Mouse (Mus musculus) liver, postnatal 0 days (tissue): ENCODE measurements at regions not wholly inside any gene's neighbourhood (a gene's known extent, or its start where the extent isn't known, plus 50 kb on each side); places are given as distances from the start of the nearest gene placed in this dataset.

Experiments used
- ATAC-seq: fragments of 200-750 bp; cut with Nextera tagmentation; 2 replicates; pipeline ENCODE4 v1.8.0; 2017; ENCODE audit warnings: mild to moderate bottlenecking, moderate library complexity
- DNase-seq: peaks from one replicate; pipeline ENCODE4 v3.0.0-alpha.2; 2016
- H3K27ac ChIP-seq: fragments of 300-500 bp; sonication (generic); 2 replicates; pipeline ENCODE4 v1.5.1; 2014; ENCODE audit warnings: antibody characterized with exemption, moderate library complexity, mild to moderate bottlenecking, low read depth
- H3K27me3 ChIP-seq: fragments of 300-500 bp; sonication (generic); 2 replicates; pipeline ENCODE4 v1.6.1; 2014; ENCODE audit warnings: low read length, control low read depth, mixed read lengths; ENCODE audit not compliant: insufficient read depth
- H3K36me3 ChIP-seq: fragments of 300-500 bp; sonication (generic); replicated peaks from 2 replicates; pipeline ENCODE4 v1.6.1; 2014; ENCODE audit warnings: mild to moderate bottlenecking, control low read depth, low read length, moderate library complexity, mixed read lengths; ENCODE audit not compliant: insufficient read depth
- H3K4me1 ChIP-seq: fragments of 300-500 bp; sonication (generic); 2 replicates; pipeline ENCODE4 v1.6.1; 2014; ENCODE audit warnings: antibody characterized with exemption, mild to moderate bottlenecking, control low read depth; ENCODE audit not compliant: insufficient read depth
- H3K4me2 ChIP-seq: fragments of 300-500 bp; sonication (generic); 2 replicates; pipeline ENCODE4 v1.6.1; 2014; ENCODE audit warnings: low read depth, mild to moderate bottlenecking, low read length, moderate library complexity, mixed read lengths
- H3K4me3 ChIP-seq: fragments of 300-500 bp; sonication (generic); 2 replicates; pipeline ENCODE4 v1.5.1; 2014; ENCODE audit warnings: low read depth, low read length
- H3K9ac ChIP-seq: fragments of 300-500 bp; sonication (generic); replicated peaks from 2 replicates; pipeline ENCODE4 v1.6.1; 2014; ENCODE audit warnings: mild to moderate bottlenecking, moderate library complexity
- H3K9me3 ChIP-seq: fragments of 300-500 bp; sonication (generic); 2 replicates; pipeline ENCODE4 v1.6.1; 2016; ENCODE audit warnings: mild to moderate bottlenecking, control low read depth, low read length, mixed read lengths
- CTCF ChIP-seq: sonication (generic); IDR thresholded peaks from 2 replicates; pipeline ENCODE4 v1.5.1; 2016; ENCODE audit warnings: antibody characterized with exemption, low read depth
- EP300 ChIP-seq: IDR thresholded peaks from 2 replicates; pipeline ENCODE4 v1.6.1; 2016; ENCODE audit warnings: antibody characterized with exemption, low read depth, mild to moderate bottlenecking
- WGBS: fragments of 180-500 bp; shearing (Covaris S2); extraction: QIAGEN DNeasy Blood & Tissue Kit; methylation state at CpG from one replicate; pipeline ENCODE4 v1.1.7; 2014; ENCODE audit not compliant: insufficient replicate concordance; 5-methylcytosine and 5-hydroxymethylcytosine counted together

- H3K4me2 ChIP-seq, result no peak overlapping the region
- H3K27ac ChIP-seq, result no peak overlapping the region
- ATAC-seq (no peak), DNase-seq (no peak)
- no peak for TF ChIP-seq CTCF
- TF ChIP-seq EP300, result no peak
- H3K27me3 ChIP-seq, result no peaks in the 10 kb centered on the region
- no peaks in the 10 kb centered on the region for H3K4me1 ChIP-seq
- no peak overlapping the region for H3K9ac ChIP-seq
- H3K4me3 ChIP-seq, result no peak overlapping the region
- no peaks in the 10 kb centered on the region for H3K9me3 ChIP-seq
- H3K36me3 ChIP-seq, result no peaks in the 10 kb centered on the region
Measured at GRCm38 (mm10) chr7:79201246-79201645, 52.4 kb upstream of the Mfge8 start.

- TF ChIP-seq CTCF, result no peak
- TF ChIP-seq EP300, result peak; percentile 9; the same call in 1 of the 2 replicates
- peak overlapping the region; percentile 60; the same call in 1 of the 2 replicates for H3K27ac ChIP-seq
- no peak for DNase-seq
- no peaks in the 10 kb centered on the region for H3K36me3 ChIP-seq
- no peaks in the 10 kb centered on the region for H3K9me3 ChIP-seq
- WGBS, result 59% methylated on average over 7 of the region's 7 CpGs
- no peaks in the 10 kb centered on the region for H3K4me1 ChIP-seq
- no peak overlapping the region for H3K9ac ChIP-seq
- H3K4me2 ChIP-seq, result no peak overlapping the region
- peak; percentile 21; the same call in 1 of the 2 replicates for ATAC-seq
- H3K27me3 ChIP-seq, result no peaks in the 10 kb centered on the region
- H3K4me3 ChIP-seq, result no peak overlapping the region
Measured at GRCm38 (mm10) chr7:79202336-79202735, 53.5 kb upstream of the Mfge8 start.

GRCm38 (mm10) chr7:79203481-79203880, 54.6 kb upstream of the Mfge8 start:
- WGBS, result 63% methylated on average over 5 of the region's 5 CpGs

DNA sequence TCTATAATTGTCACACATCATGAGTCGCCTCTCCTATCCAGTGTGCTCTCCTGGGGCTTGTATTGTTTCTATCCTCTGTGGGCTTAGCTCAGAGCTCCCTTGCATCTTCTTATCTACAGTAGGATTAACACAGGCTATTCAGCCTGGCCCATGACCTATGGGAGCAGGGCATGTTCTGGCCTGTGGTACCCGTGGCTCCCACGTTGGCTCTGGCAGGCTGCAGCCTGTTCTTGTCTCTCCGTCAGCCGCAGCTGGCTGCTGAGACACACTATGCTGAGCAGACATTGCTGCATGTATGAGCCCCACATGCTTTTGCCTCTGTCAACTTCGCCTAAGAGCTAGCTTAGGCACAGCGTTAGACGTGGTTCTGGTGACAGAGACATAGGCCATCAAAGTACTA, 58.3 kb upstream of the Mfge8 start:
- no peak for TF ChIP-seq CTCF
- TF ChIP-seq EP300, result no peak
- WGBS, result 65% methylated on average over 8 of the region's 8 CpGs
- Histone ChIP-seq H3K27ac (no peak overlapping the region), H3K4me3 (no peak overlapping the region), H3K9ac (no peak overlapping the region), H3K9me3 (no peaks in the 10 kb centered on the region), H3K27me3 (0 out of 2 replicates have a peak, but pooled peaks cover 4% of the 10 kb centered on the region), H3K4me1 (0 out of 2 replicates have a peak, but pooled peaks cover 5% of the 10 kb centered on the region), H3K36me3 (no peaks in the 10 kb centered on the region), H3K4me2 (no peak overlapping the region)
- ATAC-seq (no peak), DNase-seq (no peak)

More at GRCm38 (mm10) chr7:79203481-79203880, 54.6 kb upstream of the Mfge8 start:
- Histone ChIP-seq H3K27ac (no peak overlapping the region), H3K4me1 (no peaks in the 10 kb centered on the region), H3K36me3 (no peaks in the 10 kb centered on the region), H3K4me3 (no peak overlapping the region), H3K9me3 (no peaks in the 10 kb centered on the region), H3K4me2 (no peak overlapping the region), H3K9ac (no peak overlapping the region), H3K27me3 (no peaks in the 10 kb centered on the region)
- DNase-seq (no peak), ATAC-seq (no peak)
- TF ChIP-seq CTCF, result no peak
- no peak for TF ChIP-seq EP300

GRCm38 (mm10) chr7:79210376-79211215, 61.7 kb upstream of the Mfge8 start:
- 0 out of 2 replicates have a peak, but pooled peaks cover 4% of the 10 kb centered on the region for H3K27me3 ChIP-seq
- H3K4me3 ChIP-seq, result no peak overlapping the region
- H3K9me3 ChIP-seq, result no peaks in the 10 kb centered on the region
- H3K4me1 ChIP-seq, result 0 out of 2 replicates have a peak, but pooled peaks cover 5% of the 10 kb centered on the region
- H3K9ac ChIP-seq, result no peak overlapping the region
- H3K27ac ChIP-seq, result no peak overlapping the region
- 86% methylated on average over 2 of the region's 2 CpGs for WGBS
- H3K36me3 ChIP-seq, result no peaks in the 10 kb centered on the region
- no peak for ATAC-seq
- no peak for DNase-seq
- 0 out of 2 replicates have a peak, but pooled peaks have one; percentile 3 for TF ChIP-seq CTCF
- TF ChIP-seq EP300, result no peak
- H3K4me2 ChIP-seq, result peak overlapping the region; percentile 13; the same call in 1 of the 2 replicates

- TF ChIP-seq CTCF (no peak), EP300 (no peak)
- DNase-seq (no peak), ATAC-seq (peak; percentile 7; the same call in 1 of the 2 replicates)
- WGBS, result 12% methylated on average over 9 of the region's 9 CpGs
- Histone ChIP-seq H3K36me3 (no peaks in the 10 kb centered on the region), H3K27ac (no peak overlapping the region), H3K4me3 (no peak overlapping the region), H3K4me2 (peak overlapping the region; percentile 13), H3K9me3 (no peaks in the 10 kb centered on the region), H3K9ac (no peak overlapping the region), H3K4me1 (0 out of 2 replicates have a peak, but pooled peaks cover 5% of the 10 kb centered on the region), H3K27me3 (0 out of 2 replicates have a peak, but pooled peaks cover 4% of the 10 kb centered on the region)
Measured at GRCm38 (mm10) chr7:79211287-79211976, 61.6 kb upstream of the Abhd2 start.
